Mouse (Mus musculus) embryonic facial prominence, embryonic 12.5 days (tissue): ENCODE results near the gene Relt. TPM values are rescaled to one million over a fixed set of nuclear protein-coding genes. Genes with fewer than 3 reads are reported as not detected.

ENCODE experiments used
- ATAC-seq: fragments of 200-750 bp; cut with Nextera tagmentation; 2 replicates; pipeline ENCODE4 v1.8.0; 2017; ENCODE audit not compliant: insufficient number of reproducible peaks, insufficient read depth, low FRiP score, low TSS enrichment
- H3K27ac ChIP-seq: fragments of 300-500 bp; sonication (generic); 2 replicates; pipeline ENCODE4 v1.5.1; 2016; ENCODE audit warnings: mild to moderate bottlenecking
- H3K27me3 ChIP-seq: fragments of 300-500 bp; sonication (generic); 2 replicates; pipeline ENCODE4 v1.6.1; 2016; ENCODE audit warnings: mild to moderate bottlenecking, moderate library complexity
- H3K36me3 ChIP-seq: fragments of 300-500 bp; sonication (generic); 2 replicates; pipeline ENCODE4 v1.6.1; 2016; ENCODE audit warnings: mild to moderate bottlenecking
- H3K4me1 ChIP-seq: fragments of 300-500 bp; sonication (generic); 2 replicates; pipeline ENCODE4 v1.6.1; 2016
- H3K4me2 ChIP-seq: fragments of 300-500 bp; sonication (generic); replicated peaks from 2 replicates; pipeline ENCODE4 v1.6.1; 2016; ENCODE audit warnings: mild to moderate bottlenecking, moderate library complexity
- H3K4me3 ChIP-seq: fragments of 300-500 bp; sonication (generic); 2 replicates; pipeline ENCODE4 v1.5.1; 2016; ENCODE audit warnings: mild to moderate bottlenecking
- H3K9ac ChIP-seq: fragments of 300-500 bp; sonication (generic); 2 replicates; pipeline ENCODE4 v1.6.1; 2016; ENCODE audit warnings: mild to moderate bottlenecking, moderate library complexity
- H3K9me3 ChIP-seq: fragments of 300-500 bp; sonication (generic); 2 replicates; pipeline ENCODE4 v1.6.1; 2016; ENCODE audit warnings: mild to moderate bottlenecking, moderate library complexity
- WGBS: fragments of 180-500 bp; shearing (Covaris S2); methylation state at CpG from one replicate; pipeline ENCODE4 v1.1.7; 2016; 5-methylcytosine and 5-hydroxymethylcytosine counted together
- polyA plus RNA-seq: library from polyadenylated mRNA; unstranded; fragments of >200 nt; fragmentation: Nextera tagmentation; extraction: Ambion mirVana; gene quantifications from 2 replicates; pipeline ENCODE4 v1.2.1, GENCODE M21; 2016

The Relt gene
- polyA plus RNA-seq, 1 experiment from 2014 or later = 3.4 TPM

DNA sequence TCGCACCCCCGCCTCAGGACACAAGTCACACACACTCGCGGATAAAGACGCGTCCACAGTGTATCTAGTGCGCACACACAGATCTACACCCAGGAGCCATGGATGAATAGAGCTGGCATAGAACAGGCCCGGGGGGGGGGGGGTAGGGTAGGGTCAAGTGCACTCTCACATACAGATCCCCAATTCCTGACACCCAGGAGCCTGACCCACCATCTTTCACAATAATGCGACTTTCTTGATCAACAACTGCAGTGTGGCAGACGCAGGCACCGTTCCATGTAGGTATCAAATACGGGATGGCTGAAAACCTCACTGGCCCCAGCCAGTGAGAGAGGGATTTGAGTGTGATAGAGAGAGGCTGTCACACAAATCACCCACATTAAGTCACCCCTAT, 31.6 kb upstream of the Relt start:
- H3K27me3 ChIP-seq = no peaks in the 10 kb centered on the region
- WGBS = 2% methylated on average over 12 of the region's 12 CpGs

GRCm38 (mm10) chr7:100894057-100894832, 31.0 kb upstream of the Relt start:
- Histone ChIP-seq H3K4me2 (peak overlapping the region; percentile 97), H3K27ac (peak overlapping the region; percentile 46; the same call in 1 of the 2 replicates), H3K4me1 (peaks cover 25% of the 10 kb centered on the region), H3K4me3 (peak overlapping the region; percentile 45), H3K27me3 (no peaks in the 10 kb centered on the region), H3K9ac (peak overlapping the region; percentile 68), H3K9me3 (no peaks in the 10 kb centered on the region), H3K36me3 (peaks cover 29% of the 10 kb centered on the region)
- peak; percentile 60 for ATAC-seq
- WGBS = 3% methylated on average over 52 of the region's 53 CpGs

More for the DNA sequence above, 31.6 kb upstream of the Relt start:
- no peaks in the 10 kb centered on the region for H3K9me3 ChIP-seq
- peak overlapping the region; percentile 68 for H3K9ac ChIP-seq
- peaks cover 24% of the 10 kb centered on the region for H3K36me3 ChIP-seq
- H3K4me2 ChIP-seq = peak overlapping the region; percentile 97
- H3K4me1 ChIP-seq = peaks cover 25% of the 10 kb centered on the region
- peak overlapping the region; percentile 46; the same call in 1 of the 2 replicates for H3K27ac ChIP-seq
- H3K4me3 ChIP-seq = peak overlapping the region; percentile 45
- ATAC-seq = no peak

DNA sequence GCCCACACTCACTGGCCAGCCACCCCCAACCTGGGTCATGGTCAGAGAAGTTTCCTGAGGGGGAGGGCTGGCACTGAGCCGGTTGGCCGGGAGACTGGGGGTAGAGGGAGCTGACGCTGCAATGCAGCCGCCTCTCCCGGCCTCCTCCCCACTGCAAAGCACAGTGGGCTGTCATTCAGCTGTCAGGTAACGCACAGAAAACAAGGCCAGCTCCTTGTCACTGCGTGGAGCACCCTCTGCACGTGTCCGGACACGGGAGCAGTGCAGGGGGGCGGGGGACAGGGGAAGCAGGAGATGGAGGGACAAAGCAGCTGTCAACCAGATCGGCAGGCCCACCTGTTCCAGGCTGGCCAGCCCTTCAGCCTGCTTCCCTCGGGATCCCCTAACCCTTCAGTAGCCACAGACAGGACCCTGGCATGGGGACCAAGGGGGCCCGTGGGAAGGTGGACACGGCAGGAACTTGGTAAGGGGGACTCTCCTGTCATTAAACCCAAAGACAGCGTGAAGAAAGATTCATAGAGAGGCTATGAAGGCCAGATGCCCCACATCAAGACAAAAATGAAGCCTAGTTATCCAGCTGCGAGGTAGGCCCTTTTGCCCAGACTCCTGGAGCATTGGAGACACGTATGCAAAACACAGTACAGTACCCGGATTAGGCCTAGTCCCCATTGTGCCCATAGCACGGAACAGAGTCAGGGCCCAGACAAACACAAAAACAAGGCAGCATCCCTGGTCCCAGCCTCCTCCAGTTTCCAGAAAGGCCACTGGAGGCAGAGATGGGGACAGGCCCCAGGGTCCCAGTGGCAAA, 30.2 kb upstream of the Relt start:
- Histone ChIP-seq H3K4me2 (peak overlapping the region; percentile 97), H3K27ac (0 out of 2 replicates have a peak overlapping the region, but pooled peaks have one; percentile 8), H3K9ac (peak overlapping the region; percentile 68; the same call in 1 of the 2 replicates), H3K4me1 (peaks cover 25% of the 10 kb centered on the region), H3K36me3 (peaks cover 37% of the 10 kb centered on the region), H3K4me3 (no peak overlapping the region), H3K9me3 (no peaks in the 10 kb centered on the region), H3K27me3 (no peaks in the 10 kb centered on the region)
- no peak for ATAC-seq
- WGBS = 54% methylated on average over 20 of the region's 20 CpGs

DNA sequence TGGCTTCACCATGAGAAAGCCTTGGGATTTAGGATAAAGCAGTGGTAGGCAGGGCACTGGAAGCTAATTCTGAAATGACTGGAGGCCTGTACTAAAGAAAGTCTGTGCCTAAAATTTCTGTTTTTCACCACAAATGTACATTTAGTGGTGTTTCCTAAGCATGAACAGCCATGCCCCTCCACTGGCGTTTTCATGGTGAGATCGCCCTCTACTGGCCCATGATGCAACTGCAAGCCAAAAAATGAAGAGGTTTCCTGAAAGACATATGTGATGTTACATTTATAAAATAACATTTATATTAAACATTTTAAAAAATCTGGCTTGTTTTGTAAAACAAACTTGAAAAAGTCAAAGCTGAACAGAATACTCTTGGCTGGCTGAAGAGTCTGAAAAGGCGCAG, 23.3 kb upstream of the Relt start:
- H3K27me3 ChIP-seq = no peaks in the 10 kb centered on the region
- no peak overlapping the region for H3K9ac ChIP-seq
- no peaks in the 10 kb centered on the region for H3K4me1 ChIP-seq
- ATAC-seq = no peak
- H3K27ac ChIP-seq = no peak overlapping the region
- H3K4me2 ChIP-seq = no peak overlapping the region
- WGBS = 27% methylated on average over 3 of the region's 3 CpGs
- H3K4me3 ChIP-seq = no peak overlapping the region
- peaks cover 66% of the 10 kb centered on the region for H3K36me3 ChIP-seq
- H3K9me3 ChIP-seq = no peaks in the 10 kb centered on the region

- H3K27ac ChIP-seq = no peak overlapping the region
- no peak overlapping the region for H3K4me3 ChIP-seq
- H3K4me2 ChIP-seq = no peak overlapping the region
- WGBS = 95% methylated on average over 4 of the region's 4 CpGs
- ATAC-seq = no peak
- H3K36me3 ChIP-seq = peaks cover 71% of the 10 kb centered on the region
- no peaks in the 10 kb centered on the region for H3K9me3 ChIP-seq
- H3K9ac ChIP-seq = no peak overlapping the region
- H3K27me3 ChIP-seq = no peaks in the 10 kb centered on the region
- H3K4me1 ChIP-seq = no peaks in the 10 kb centered on the region
These were observed 21.2 kb upstream of the Relt start for GRCm38 (mm10) chr7:100884460-100884859.

GRCm38 (mm10) chr7:100881950-100882349, 18.7 kb upstream of the Relt start:
- WGBS = 87% methylated on average over 4 of the region's 4 CpGs
- Histone ChIP-seq H3K27ac (no peak overlapping the region), H3K4me3 (no peak overlapping the region), H3K4me1 (no peaks in the 10 kb centered on the region), H3K27me3 (no peaks in the 10 kb centered on the region), H3K9ac (no peak overlapping the region), H3K36me3 (peaks cover 87% of the 10 kb centered on the region), H3K9me3 (no peaks in the 10 kb centered on the region), H3K4me2 (no peak overlapping the region)
- ATAC-seq = no peak

DNA sequence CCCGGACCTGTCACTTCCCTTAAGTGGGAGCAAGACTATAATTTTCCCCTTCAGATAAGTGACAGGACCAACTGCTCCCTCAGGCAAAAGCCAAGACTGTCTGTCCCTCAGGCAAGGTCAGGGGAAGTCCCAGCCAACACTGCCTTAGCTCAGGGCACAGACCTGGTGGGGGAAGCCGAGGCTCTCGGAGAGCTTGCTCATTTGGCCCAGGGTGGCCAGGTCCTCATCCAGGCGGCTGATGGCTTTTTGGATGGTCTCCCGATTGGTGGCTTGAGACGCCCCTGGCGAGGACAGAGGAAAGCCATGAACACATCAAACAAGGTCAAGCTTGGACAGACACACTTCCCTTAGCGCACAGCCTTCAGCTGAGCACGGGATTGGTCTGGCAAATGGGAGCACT, 18.3 kb upstream of the Relt start:
- Histone ChIP-seq H3K9ac (no peak overlapping the region), H3K27me3 (no peaks in the 10 kb centered on the region), H3K36me3 (peaks cover 91% of the 10 kb centered on the region), H3K9me3 (no peaks in the 10 kb centered on the region), H3K4me2 (no peak overlapping the region), H3K4me1 (no peaks in the 10 kb centered on the region), H3K4me3 (no peak overlapping the region), H3K27ac (no peak overlapping the region)
- 85% methylated on average over 9 of the region's 9 CpGs for WGBS
- ATAC-seq = no peak

GRCm38 (mm10) chr7:100879595-100879994, 16.3 kb upstream of the Relt start:
- no peaks in the 10 kb centered on the region for H3K9me3 ChIP-seq
- H3K27me3 ChIP-seq = no peaks in the 10 kb centered on the region
- no peak overlapping the region for H3K4me2 ChIP-seq
- ATAC-seq = no peak
- no peak overlapping the region for H3K27ac ChIP-seq
- no peak overlapping the region for H3K9ac ChIP-seq
- H3K4me1 ChIP-seq = no peaks in the 10 kb centered on the region
- H3K36me3 ChIP-seq = peaks cover 96% of the 10 kb centered on the region
- no peak overlapping the region for H3K4me3 ChIP-seq
- 25% methylated on average over 20 of the region's 20 CpGs for WGBS

GRCm38 (mm10) chr7:100876771-100877170, 13.5 kb upstream of the Relt start:
- 0 out of 2 replicates have a peak overlapping the region, but pooled peaks have one; percentile 33 for H3K27ac ChIP-seq

GRCm38 (mm10) chr7:100876293-100876692, 13.0 kb upstream of the Relt start:
- 97% methylated on average over 13 of the region's 13 CpGs for WGBS
- 0 out of 2 replicates have a peak overlapping the region, but pooled peaks have one; percentile 33 for H3K27ac ChIP-seq
- ATAC-seq = no peak

More at GRCm38 (mm10) chr7:100876771-100877170, 13.5 kb upstream of the Relt start:
- no peaks in the 10 kb centered on the region for H3K27me3 ChIP-seq
- H3K9ac ChIP-seq = no peak overlapping the region
- H3K36me3 ChIP-seq = peaks cover 96% of the 10 kb centered on the region
- no peaks in the 10 kb centered on the region for H3K4me1 ChIP-seq
- H3K9me3 ChIP-seq = no peaks in the 10 kb centered on the region
- no peak overlapping the region for H3K4me3 ChIP-seq
- no peak for ATAC-seq
- no peak overlapping the region for H3K4me2 ChIP-seq
- WGBS = 89% methylated on average over 9 of the region's 9 CpGs

GRCm38 (mm10) chr7:100875822-100876221, 12.6 kb upstream of the Relt start:
- Histone ChIP-seq H3K27ac (0 out of 2 replicates have a peak overlapping the region, but pooled peaks have one; percentile 33), H3K4me1 (no peaks in the 10 kb centered on the region), H3K9ac (no peak overlapping the region), H3K36me3 (peaks cover 91% of the 10 kb centered on the region), H3K9me3 (no peaks in the 10 kb centered on the region), H3K4me2 (no peak overlapping the region), H3K4me3 (no peak overlapping the region), H3K27me3 (no peaks in the 10 kb centered on the region)
- WGBS = 63% methylated on average over 1 of the region's 1 CpGs
- no peak for ATAC-seq

More at GRCm38 (mm10) chr7:100876293-100876692, 13.0 kb upstream of the Relt start:
- H3K36me3 ChIP-seq = peaks cover 94% of the 10 kb centered on the region
- H3K4me3 ChIP-seq = no peak overlapping the region
- H3K4me2 ChIP-seq = no peak overlapping the region
- H3K9ac ChIP-seq = no peak overlapping the region
- H3K4me1 ChIP-seq = no peaks in the 10 kb centered on the region
- H3K9me3 ChIP-seq = no peaks in the 10 kb centered on the region
- H3K27me3 ChIP-seq = no peaks in the 10 kb centered on the region
